Mouse (Mus musculus): ENCODE data around the gene Cmss1. TPM values are rescaled to one million over a fixed set of nuclear protein-coding genes. Genes with fewer than 3 reads are reported as not detected.

Gene Cmss1
- total RNA-seq, 2 experiments from 2014 or later, result 82.9 to 84.0 TPM

DNA sequence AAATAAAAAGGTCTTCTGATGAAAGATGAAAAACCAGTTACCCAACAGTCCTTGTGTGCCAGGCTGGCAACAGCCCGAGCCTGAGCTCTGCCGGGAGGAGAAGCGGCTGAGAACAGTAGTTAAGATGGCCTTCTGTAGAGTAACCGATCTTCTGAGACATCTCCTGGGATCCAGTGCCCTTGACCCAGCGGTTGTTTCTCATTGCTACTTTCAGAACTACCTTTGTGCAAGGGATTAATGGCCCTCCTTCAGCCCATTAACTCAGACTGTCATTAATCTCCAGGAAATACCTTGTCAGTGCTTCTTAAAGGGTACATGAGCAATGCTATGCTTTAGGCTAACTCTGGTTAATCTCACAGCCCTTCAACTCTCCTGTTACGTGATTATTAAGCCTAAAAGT, 240.5 kb downstream of the Cmss1 start:
- no peak for DNase-seq (ENCODE audit: low spot score)
- intact Hi-C loops (cut with DNase I), result no loop called here

DNA sequence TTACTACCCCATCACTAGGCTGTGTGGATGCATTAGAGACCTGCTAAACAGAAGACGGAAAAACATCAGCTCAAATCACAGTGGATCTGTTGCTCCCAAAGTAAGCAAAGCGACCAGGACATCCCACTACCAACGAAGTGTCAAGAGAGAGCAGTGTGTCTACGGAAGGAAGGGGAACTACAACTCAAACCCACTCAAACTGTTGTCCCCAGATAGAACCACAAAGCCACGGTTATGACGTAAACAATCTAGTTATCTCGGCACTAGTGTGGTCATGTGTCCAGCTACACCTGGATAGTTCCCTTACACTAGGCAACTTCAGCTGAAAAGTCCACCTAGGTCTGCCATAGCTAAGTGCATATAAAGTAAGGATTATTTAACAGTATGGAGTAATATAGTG, 242.2 kb downstream of the Cmss1 start:
- DNase-seq (ENCODE audit: low spot score), result no peak
- intact Hi-C loops (cut with DNase I), result loop anchor here (5.0 kb wide), 1 partner anchor 33 kb away; no protein-coding TSS in a partner anchor

DNA sequence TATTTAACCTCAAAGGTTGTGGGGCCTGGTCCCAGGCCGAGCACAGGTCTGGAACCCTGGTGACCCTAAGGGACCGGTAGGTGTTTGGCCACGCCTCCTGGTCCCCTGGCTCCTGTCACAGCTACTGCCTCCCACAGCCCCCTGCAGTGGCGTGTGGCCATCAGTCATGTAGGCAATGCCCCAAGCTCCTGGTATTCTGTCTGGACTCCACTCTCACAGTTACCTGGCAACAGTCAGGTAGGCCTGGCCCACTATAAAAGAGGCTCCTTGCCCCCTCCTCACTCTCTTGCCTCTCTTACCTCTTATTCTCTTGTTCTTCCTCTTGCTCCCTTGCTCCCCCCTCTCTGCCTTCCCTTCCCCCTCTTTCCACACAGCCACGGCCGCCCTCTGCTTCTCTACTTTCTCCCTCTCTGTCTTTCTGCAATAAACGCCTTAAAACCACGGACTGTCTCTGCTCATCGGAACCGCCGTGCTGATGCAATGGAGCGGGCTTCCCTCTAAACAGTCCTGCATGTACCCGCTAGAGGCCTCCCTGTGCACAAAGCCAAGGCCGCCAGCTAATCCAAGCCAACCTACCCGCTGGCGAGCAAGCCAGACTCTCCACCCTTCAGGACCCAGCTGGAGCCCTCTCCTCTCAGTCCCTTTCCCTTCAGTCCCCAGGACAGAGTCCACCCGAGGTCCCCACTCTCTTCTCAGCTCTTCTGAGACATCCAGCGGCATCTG, 243.8 kb downstream of the Cmss1 start:
- intact Hi-C loops (cut with DNase I), result loop anchor here (5.0 kb wide), 1 partner anchor 34 kb away; no protein-coding TSS in a partner anchor
- DNase-seq (ENCODE audit: low spot score), result peak; percentile 56

DNA sequence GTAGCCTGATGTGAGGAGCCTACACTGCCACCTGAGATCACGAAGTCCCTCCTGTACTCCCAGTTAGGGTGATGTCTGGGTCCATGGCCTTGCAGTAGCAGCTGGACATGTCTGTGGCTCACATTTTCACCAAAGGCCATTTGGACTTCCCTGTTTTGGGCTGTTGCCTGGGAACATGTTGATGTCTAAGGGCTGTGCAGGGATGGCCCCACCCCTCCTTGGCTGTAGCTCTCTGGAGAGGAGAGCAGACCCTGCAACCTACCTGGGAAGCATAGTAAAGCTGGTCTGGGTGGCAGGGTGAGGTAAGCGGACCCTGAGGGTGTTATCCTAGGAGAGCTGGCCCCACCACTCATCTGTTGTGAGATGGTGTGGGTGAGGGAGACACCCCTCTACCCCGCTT, 245.9 kb downstream of the Cmss1 start:
- intact Hi-C loops (cut with DNase I), result loop anchor here (5.0 kb wide), 1 partner anchor 37 kb away; no protein-coding TSS in a partner anchor
- DNase-seq (ENCODE audit: low spot score), result no peak

DNA sequence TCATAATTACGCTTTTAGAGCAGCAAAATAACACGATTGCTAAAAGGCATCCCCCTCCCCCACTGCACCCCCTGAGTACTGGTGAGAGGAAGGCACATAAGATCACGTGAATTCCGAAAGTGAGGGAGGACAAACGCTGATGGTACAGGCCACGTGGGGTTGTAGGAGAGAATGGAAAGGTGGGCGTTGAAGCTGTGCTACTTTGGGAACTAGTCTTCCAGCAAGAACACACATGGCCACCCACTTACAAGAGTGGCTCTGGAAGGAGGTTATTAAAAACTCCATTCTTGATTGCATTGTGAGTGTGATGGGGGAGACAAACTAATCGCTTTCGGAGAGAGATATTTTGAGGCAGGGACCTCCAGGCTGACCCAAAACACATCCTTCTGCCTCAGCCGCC, 247.4 kb downstream of the Cmss1 start:
- intact Hi-C loops (cut with DNase I), result loop anchor here (5.0 kb wide), 1 partner anchor 92 kb away; no protein-coding TSS in a partner anchor
- no peak for DNase-seq (ENCODE audit: low spot score)

DNA sequence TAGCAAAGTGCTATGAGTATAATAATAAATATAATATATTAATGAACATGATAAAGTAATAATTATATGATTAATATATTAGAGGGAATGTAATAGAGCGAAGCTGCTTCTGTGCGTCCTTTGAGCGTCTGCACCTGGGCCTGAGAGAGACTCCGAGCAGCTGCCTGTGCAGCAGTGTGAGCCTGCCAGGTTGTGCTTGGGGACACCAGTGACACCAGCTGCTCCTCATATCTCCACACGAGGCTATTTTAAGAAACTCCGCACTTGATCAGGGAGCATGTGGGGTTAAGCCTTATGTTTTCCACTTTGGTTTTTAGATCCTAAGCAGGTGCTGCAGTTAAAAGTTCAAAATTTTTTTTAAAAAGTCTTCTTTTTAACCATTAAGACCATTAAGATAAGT, 249.7 kb downstream of the Cmss1 start:
- no peak for DNase-seq (ENCODE audit: low spot score)
- intact Hi-C loops (cut with DNase I), result loop anchor here (5.0 kb wide), 1 partner anchor 90 kb away; no protein-coding TSS in a partner anchor

DNA sequence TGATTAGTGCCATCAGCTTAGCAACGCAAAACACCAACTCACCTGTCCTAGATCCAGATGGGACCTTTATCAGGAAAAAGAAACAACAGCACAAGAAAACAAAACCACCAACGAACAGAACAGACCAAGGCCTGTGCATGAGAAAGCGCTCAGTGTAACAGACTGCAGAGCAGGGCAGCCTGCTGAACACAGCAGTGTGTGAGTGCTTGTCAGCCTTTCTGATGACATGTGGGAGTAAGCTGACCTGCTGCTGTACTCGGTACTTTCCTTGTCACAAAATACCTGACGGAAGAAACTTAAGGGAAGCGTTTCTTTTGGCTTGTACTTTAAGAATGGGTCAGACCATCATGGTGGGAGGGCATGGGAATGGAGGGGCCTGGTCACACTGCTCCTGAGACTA, 250.2 kb downstream of the Cmss1 start:
- intact Hi-C loops (cut with DNase I), result loop anchor here (5.0 kb wide), 1 partner anchor 89 kb away; no protein-coding TSS in a partner anchor
- DNase-seq (ENCODE audit: low spot score), result no peak

DNA sequence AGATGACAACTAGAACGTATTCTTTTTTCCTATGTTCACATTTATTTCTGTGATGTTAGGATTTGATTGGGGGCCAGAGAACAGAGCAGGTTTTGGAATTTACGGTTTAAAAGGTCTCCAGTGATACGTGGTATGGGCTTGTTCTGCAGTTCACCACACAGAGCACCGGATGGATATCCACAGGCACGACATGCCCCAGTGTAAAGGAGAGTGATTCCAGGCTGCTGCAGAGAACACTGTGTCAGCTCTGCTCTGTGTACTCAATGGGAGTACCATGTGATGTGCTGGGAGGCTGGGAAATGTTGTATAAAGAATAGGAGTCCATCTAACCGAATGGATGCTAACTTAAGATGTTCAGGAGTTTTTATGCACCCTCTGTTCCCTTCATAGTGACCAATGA, 252.7 kb downstream of the Cmss1 start:
- intact Hi-C loops (cut with DNase I), result no loop called here
- no peak for DNase-seq (ENCODE audit: low spot score)

DNA sequence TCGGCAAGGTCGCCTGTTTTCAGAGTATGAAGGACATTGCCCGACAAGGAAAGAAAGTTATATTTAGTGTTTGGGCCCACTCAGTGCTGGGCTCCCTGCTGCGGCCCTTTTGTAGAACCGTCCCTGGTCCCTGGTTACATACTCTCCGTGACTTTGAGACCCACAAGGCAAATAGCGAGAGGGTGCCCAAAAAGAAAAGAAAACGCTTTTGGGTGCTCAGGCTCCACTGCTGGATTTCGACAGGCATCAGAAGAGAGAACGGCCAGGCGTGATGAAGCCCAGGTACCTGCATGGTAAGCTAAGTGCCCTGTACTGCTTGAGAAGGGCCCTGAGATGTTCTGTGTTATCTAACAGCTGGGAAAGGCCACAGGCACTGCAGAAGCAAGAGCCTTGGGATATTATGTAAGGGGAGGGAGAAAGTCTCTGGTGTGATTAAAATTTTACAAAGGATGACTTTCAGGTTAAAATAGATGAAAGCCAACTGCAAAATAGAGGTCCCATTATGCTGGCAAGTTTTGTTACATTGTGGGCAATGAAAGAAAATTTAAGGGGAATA, 253.4 kb downstream of the Cmss1 start:
- intact Hi-C loops (cut with DNase I), result no loop called here
- DNase-seq (ENCODE audit: low spot score), result no peak

DNA sequence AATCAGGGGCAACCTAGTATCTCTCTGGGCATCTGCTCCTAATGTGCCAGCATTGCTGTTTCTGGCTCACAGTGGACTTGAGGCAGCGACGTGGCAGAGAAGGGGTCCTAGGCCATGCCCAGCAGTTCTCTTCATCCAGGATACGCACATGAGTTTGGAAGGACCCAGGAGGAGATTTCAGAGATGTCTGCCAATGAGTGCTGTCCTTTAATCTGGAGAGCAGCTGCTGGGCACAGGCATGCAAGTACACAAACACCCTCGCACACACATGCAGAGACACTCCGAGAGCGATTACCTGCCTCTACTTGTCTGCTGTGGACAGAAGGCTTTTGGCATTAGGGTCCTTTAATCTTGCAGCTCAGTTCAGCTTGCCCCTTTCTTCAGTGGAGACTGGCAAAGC, 253.9 kb downstream of the Cmss1 start, which contains the start of gene Filip1l:
Filip1l (plus strand) TSS at position 343 of the 400 bp plus-strand sequence.
- DNase-seq (ENCODE audit: low spot score), result no peak
- intact Hi-C loops (cut with DNase I), result no loop called here

DNA sequence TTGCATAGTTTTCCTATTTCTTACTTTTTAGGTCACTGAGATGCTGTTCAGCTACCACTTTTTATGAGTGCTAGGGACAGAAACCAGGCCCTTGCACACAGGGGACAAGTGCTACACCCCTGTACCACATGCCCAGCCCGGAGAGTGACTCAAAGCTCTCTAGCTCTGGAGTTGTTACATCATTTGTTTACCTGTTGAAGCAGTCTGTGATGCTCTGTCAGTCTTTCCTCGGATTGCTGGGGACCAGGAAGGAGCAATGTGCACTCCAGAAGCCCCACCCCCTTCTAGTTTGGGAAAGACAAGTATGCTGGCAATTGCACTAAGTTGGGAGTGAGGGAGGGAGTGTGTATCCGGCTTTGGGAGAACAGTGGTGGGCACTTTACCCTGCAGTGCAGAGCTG, 257.0 kb downstream of the Cmss1 start:
- intact Hi-C loops (cut with DNase I), result no loop called here
- DNase-seq (ENCODE audit: low spot score), result no peak

DNA sequence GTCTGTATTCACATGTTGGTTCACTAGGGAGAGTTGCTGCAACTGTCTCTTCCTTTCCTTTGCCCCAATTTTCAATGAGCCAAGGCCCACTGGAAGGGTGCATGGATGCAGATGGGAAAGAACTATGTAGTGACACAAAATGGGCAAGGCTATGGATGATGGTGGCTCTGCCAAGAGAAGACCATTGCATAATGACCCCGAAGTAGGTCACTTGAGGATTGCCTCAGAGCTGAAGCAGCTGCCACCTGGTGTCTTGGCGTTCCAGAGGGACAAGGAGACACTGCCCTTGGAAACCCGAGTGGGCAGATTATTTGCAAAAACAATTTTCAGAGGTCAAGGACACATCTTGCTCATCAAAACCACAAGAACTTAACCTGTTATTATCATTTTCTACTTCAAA, 257.6 kb downstream of the Cmss1 start:
- peak; percentile 35 for DNase-seq (ENCODE audit: low spot score)
- intact Hi-C loops (cut with DNase I), result no loop called here

DNA sequence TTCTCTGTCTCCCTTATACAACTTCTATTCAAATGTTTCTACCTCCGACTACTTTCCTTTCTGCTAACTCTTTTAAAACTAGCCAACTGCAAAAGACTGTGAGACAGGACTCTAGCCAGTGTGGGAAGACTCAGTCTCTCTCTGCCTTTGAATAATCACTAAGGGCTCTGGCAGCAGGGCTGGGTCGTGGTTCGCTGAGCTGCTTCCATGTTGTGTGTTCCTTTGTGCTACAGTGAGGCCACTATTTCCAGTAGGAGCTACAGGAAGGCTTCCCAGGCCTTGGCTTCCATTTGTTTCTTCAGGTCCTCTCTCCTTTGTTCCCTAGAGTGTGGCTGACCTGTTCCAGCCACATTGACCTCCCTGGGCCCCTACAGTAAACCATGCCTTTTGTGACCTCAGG, 260.4 kb downstream of the Cmss1 start:
- no peak for DNase-seq (ENCODE audit: low spot score)
- intact Hi-C loops (cut with DNase I), result no loop called here

DNA sequence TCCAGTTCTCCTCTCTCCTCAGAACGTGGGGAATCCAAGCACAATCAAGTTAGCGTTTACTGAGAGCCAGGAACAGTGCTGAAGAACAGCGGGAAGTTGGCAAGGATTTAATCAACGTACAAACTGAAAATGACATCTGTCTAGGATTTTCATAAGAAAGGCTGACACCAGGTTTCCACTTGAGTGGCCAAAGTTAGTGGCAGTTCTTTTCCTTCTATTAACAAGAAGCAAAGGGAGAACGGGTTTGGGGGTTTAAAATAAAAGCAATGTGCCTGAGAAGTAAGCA, 266.1 kb downstream of the Cmss1 start:
- no peak for DNase-seq (ENCODE audit: low spot score)
- intact Hi-C loops (cut with DNase I), result no loop called here

DNA sequence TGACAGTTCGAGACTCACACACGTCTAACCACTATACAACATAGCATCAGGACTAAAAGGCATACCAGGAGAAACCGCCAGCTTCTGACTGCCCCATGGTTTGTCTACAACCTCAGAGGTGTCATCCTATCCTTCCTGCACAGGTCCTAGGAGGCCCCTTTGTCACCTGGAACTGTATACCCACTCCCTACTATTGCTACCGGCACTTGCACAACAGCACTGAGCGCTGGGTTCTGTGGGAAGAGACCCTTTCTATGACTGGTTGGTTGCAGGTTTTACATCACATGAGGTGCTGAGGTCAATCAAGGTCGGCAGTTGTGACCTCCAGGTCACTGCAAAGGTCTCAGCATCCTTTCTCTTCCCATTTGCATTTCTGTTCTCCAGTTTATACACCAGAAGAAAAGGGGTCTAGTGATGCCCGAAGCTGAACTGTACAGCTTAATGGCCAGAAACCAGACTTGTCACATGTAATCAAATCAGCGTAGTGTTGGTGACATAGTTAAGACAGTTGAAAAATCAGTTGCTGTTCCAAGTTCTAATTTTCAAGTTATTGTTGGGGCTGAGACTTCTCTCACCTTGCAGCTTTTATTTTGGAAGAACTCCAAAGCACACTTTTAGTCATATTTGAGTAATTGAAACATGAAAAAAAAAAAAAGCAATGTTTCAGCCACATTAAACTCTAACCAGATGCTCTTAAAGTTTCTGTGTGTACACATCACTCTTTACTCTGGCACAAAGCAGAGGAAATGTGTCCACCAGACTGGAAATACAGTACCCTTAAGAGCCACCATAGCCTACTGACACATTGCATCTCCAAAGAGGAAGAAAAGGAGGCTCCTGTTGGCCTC, 266.7 kb downstream of the Cmss1 start:
- intact Hi-C loops (cut with DNase I), result no loop called here
- no peak for DNase-seq (ENCODE audit: low spot score)

DNA sequence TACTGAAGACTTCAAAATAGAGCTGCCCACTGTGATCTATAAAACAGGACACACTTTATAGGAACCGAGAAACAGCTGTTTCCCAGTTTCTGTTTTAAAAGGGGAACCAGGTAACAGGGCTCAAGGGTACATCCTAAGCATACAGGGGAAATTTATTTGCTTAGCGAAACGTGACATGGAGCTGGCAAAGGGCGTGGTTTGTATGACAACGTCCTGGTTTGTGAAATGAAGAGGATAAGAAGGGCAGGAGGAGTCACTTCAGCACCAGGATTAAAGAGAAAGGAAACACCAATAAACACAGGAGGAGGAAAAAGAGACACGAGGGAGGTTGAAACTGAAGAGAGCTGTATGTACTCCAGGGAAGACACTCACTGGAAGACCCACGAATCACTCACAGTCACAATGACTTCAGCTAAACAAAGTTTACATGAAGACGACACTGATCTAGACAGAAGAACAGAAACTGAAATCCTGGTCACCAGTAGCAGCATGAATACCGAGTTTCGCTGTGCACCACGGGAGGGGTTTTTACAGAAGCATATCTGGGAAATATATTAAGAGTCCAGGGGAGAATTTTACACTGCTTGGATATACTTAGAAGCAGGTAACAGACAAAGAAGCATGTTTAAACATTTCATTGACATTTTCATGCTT, 269.8 kb downstream of the Cmss1 start:
- no peak for DNase-seq (ENCODE audit: low spot score)
- intact Hi-C loops (cut with DNase I), result no loop called here

DNA sequence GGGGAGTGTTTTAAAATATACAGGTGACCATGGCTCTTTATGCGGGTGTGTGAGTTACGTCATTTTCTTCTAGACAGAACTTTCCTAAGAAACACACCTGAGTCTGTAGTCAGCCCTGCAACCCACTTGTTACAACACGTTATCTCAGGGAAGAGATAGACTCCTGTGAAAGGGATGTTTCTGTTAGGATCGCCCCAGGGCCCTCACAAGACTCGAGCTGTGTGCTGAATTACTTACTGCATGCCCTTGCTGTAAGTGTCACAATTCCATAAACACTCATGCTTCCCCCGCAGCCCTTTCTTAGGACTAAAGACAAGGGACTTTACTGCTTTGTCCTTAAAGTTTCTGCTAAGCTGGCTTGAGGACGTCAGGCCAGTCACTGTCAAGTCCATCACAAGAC, 274.4 kb downstream of the Cmss1 start:
- intact Hi-C loops (cut with DNase I), result no loop called here
- no peak for DNase-seq (ENCODE audit: low spot score)

DNA sequence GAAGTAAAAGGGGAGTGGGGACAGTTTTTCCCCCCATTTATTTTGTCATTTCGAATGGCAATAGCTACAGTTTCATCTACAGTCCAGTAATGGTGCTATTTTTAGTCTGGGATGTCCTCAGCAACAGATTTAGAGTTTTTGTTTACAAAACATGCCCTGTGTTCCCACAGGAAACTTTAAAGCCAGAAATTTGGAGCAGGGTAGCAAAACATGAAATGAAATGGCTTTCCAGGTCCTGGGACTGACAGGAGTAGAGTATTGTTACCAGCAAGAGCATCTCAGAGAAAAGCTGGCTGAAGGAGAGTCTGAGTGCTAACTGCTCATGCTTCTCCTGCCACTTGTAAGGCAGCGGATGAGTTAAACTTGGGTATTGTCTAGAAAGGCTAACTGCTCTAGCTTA, 276.6 kb downstream of the Cmss1 start:
- no peak for DNase-seq (ENCODE audit: low spot score)
- intact Hi-C loops (cut with DNase I), result no loop called here

DNA sequence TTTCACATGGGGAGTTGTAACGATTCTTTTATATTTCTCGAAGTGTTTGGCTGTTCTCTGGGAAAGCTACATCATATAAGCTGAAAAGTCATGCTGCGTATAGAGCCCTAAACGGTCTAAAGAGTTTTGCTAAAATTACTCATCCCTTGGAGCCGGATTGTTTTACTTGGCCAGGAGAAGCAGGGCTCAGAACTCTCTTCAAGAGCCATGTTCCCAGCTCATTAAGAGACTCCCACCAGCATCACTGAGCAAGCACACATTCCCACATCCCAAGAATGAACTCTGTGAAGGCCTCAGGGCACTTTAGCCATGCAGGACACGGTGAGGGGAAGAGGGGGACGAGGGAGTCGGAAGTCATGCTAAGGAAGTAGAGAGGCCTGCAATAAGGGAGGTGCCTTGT, 277.6 kb downstream of the Cmss1 start:
- intact Hi-C loops (cut with DNase I), result loop anchor here (5.0 kb wide), 2 partner anchors 47 to 68 kb away; no protein-coding TSS in a partner anchor
- DNase-seq (ENCODE audit: low spot score), result no peak

DNA sequence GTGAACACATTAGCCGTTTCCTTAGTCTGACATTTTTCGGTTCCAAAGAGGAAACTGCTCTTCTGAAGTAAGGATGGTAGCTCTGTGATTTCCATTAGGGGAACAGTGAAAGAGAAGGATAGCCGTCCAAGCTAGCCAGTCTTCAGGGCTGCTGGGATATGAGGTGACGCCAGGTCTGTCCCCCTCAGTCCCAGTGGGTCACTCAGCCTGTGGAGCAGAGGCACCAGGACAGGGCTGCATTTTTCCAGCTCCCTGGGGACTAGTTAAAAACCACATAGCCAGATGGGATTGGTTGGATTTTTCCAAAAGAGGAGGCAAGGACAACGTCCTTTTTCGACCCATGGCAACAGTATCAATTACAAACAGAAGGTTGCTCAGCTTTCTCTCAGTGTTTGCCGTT, 279.7 kb downstream of the Cmss1 start:
- intact Hi-C loops (cut with DNase I), result loop anchor here (5.0 kb wide), 2 partner anchors 45 to 70 kb away; no protein-coding TSS in a partner anchor
- DNase-seq (ENCODE audit: low spot score), result peak; percentile 60
